Mouse (Mus musculus) small intestine, adult 2 months (tissue): ENCODE results near the gene Pate1. TPM values are rescaled to one million over a fixed set of nuclear protein-coding genes. Genes with fewer than 3 reads are reported as not detected.

ENCODE experiments used
- H3K27ac ChIP-seq: fragments of 200-500 bp; 2 replicates; pipeline ENCODE4 v1.5.1; 2012; ENCODE audit warnings: low read depth, low read length, control low read depth, inconsistent platforms; ENCODE audit not compliant: insufficient read depth
- H3K27me3 ChIP-seq: fragments of 200-500 bp; 2 replicates; pipeline ENCODE4 v1.6.1; 2012; ENCODE audit warnings: mild to moderate bottlenecking, moderate library complexity, low read length, inconsistent platforms; ENCODE audit not compliant: control insufficient read depth, insufficient read depth
- H3K36me3 ChIP-seq: fragments of 200-500 bp; 2 replicates; pipeline ENCODE4 v1.6.1; 2012; ENCODE audit warnings: mild to moderate bottlenecking, low read length, control low read depth, inconsistent platforms; ENCODE audit not compliant: control insufficient read depth, insufficient read depth
- H3K4me1 ChIP-seq: fragments of 200-500 bp; 2 replicates; pipeline ENCODE4 v1.6.1; 2012; ENCODE audit warnings: low read length, inconsistent platforms, mixed read lengths; ENCODE audit not compliant: control insufficient read depth, insufficient read depth, insufficient read length
- H3K4me3 ChIP-seq: fragments of 200-500 bp; 2 replicates; pipeline ENCODE4 v1.5.1; 2012; ENCODE audit warnings: low read depth, mild to moderate bottlenecking, control low read depth, inconsistent platforms, low read length, moderate library complexity
- CTCF ChIP-seq: fragments of 200-500 bp; IDR thresholded peaks from 2 replicates; pipeline ENCODE4 v1.5.1; 2012; ENCODE audit warnings: low read depth, mild to moderate bottlenecking, control low read depth, inconsistent platforms, low read length, moderate library complexity, mixed read lengths; ENCODE audit not compliant: insufficient replicate concordance, insufficient read length; ENCODE audit errors: extremely low read depth
- POLR2A ChIP-seq: fragments of 200-500 bp; IDR thresholded peaks from 2 replicates; pipeline ENCODE4 v1.6.1; 2012; ENCODE audit warnings: low read depth, mild to moderate bottlenecking, control low read depth, inconsistent platforms, low read length, moderate library complexity
- WGBS: fragments of 180-500 bp; shearing (Covaris S2); methylation state at CpG from one replicate; pipeline ENCODE4 v1.1.7; 2018; 5-methylcytosine and 5-hydroxymethylcytosine counted together
- polyA plus RNA-seq: library from polyadenylated mRNA; depleted of rRNA; stranded (reverse); fragments of >200 nt; gene quantifications from 2 replicates; pipeline ENCODE4 v1.2.3, GENCODE M21; 2012; rRNA removed

The Pate1 gene
- polyA plus RNA-seq: not detected in 2 replicates

DNA sequence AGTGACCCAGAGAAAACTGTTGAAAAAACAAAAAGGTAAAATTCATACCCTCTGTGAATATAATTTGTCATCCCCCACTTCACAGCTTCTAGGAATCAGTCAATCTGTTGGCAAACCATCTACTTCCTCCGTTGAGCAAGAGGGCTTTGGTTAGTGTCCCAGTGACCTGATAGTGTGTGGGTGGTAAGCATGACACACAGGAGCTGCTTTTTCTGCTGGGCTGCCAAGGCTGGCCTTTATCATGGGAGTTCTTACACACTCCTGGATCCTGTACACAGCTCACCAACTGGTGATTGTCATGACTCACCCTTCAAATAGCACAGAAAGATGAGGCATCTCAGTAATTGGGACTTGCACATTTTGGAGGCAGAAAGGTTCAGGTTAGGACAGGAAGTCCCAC lies at the start of gene Pate1:
Gene Pate1 (minus strand): TSS at position 378 of the 400 bp plus-strand sequence.
- WGBS: 48% methylated on average over 1 of the region's 1 CpGs
- no peak for TF ChIP-seq POLR2A
- TF ChIP-seq CTCF: no peak

DNA sequence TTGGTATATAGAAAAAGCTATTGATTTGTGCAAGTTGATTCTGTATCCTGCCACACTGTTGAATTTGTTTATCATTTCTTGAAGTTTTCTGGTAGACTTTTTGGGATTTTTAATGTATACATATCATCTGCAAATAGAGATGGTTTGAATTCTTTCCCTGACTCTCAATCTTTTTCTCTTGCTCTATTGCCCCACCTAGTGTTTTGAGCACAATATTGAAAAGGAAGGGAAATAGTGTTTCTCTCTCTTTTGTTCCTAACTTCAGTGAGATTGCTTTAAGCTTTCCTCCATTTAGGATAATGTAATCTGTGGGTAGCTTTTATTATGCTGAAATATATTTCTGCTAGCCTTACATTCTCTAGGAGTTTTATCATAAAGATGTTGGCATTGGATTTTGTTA lies 20.1 kb upstream of the Pate1 start:
- no peaks in the 10 kb centered on the region for H3K36me3 ChIP-seq
- H3K27ac ChIP-seq: no peak overlapping the region
- H3K27me3 ChIP-seq: no peaks in the 10 kb centered on the region
- no peaks in the 10 kb centered on the region for H3K4me1 ChIP-seq
- TF ChIP-seq POLR2A: no peak
- no peak for TF ChIP-seq CTCF
- H3K4me3 ChIP-seq: no peak overlapping the region

More for the DNA sequence above, at the start of gene Pate1:
- Histone ChIP-seq H3K4me3 (no peak within 1 kb of the TSS), H3K4me1 (no peaks in the 10 kb centered on the region), H3K36me3 (no peaks in the 10 kb centered on the region), H3K27me3 (no peaks in the 10 kb centered on the region), H3K27ac (no peak within 1 kb of the TSS)

DNA sequence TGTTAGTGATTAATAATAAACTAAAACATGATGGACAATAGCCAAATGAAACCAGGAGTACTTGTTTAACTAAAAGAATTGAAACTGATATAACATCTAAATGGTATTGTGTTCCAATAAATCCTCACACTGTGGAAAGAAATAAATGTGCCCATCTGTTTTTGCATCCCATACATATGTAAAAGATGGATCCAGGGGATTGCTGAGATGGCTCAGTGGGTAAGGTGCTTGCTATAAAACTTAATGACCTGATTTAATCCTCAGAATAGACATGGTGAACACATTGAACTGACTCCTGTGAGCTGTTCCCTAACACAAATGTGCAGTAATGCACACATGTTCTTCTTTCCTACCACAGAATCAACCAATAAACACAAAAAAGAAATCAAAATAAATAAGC lies 4.7 kb upstream of the Pate1 start:
- Histone ChIP-seq H3K36me3 (no peaks in the 10 kb centered on the region), H3K4me3 (no peak overlapping the region), H3K27ac (no peak overlapping the region), H3K4me1 (no peaks in the 10 kb centered on the region), H3K27me3 (no peaks in the 10 kb centered on the region)
- TF ChIP-seq CTCF: no peak
- TF ChIP-seq POLR2A: no peak

DNA sequence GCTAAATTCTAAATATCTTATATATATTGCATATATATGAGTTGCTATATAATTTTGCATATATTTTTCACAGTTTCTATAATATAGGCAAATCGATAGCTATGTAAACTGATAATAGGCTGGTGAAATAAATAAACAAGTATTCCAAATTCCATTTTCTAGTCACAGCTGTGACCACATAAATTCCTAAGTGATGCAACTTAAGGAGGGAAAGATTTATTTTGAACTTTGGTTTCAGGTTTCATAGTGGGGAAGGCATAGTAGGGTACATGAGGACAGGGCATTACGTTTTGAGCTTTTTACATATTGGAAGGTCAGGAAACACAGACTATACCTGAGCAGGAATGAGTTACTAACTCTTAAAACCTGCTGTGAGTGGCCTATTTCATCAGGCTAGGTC lies 13.6 kb downstream of the Pate1 start:
- Histone ChIP-seq H3K27me3 (no peaks in the 10 kb centered on the region), H3K27ac (no peak overlapping the region), H3K4me1 (no peaks in the 10 kb centered on the region), H3K4me3 (no peak overlapping the region), H3K36me3 (no peaks in the 10 kb centered on the region)
- no peak for TF ChIP-seq POLR2A
- TF ChIP-seq CTCF: no peak
- WGBS: 85% methylated on average over 2 of the region's 2 CpGs

DNA sequence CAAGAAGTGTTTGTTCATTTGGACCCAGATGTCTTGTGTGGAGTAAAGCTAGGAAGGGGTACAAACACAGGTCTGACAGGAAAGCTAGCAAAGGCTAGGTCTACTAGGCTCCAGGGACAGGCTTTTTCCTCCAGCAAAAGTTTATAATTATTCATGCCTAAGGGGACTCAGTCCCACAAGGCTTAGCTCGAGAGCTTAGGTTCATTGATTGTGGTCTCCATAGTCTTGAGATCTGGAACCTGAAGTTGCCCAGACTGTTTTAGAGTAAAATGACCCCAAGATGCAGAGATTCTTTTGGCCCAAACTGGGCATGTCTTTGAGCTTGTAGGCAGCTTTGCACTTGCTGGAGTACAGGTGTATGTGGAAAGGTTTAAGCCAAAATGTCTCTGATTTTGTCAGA lies 39.1 kb downstream of the Pate1 start, which contains the start of gene Pate3:
Gene Pate3 (minus strand): TSS at position 101 of the 400 bp plus-strand sequence.
- TF ChIP-seq CTCF (no peak), POLR2A (no peak)
- no peaks in the 10 kb centered on the region for H3K27me3 ChIP-seq
- no peak within 1 kb of the TSS for H3K27ac ChIP-seq
- H3K4me1 ChIP-seq: no peaks in the 10 kb centered on the region
- 56% methylated on average over 1 of the region's 1 CpGs for WGBS
- H3K36me3 ChIP-seq: no peaks in the 10 kb centered on the region
- no peak within 1 kb of the TSS for H3K4me3 ChIP-seq

Other genes with a start within 250 kb of the Pate1 start
- gene Gm1113, start 169.1 kb downstream of the Pate1 start, polyA plus RNA-seq: not detected in 2 replicates
- gene Ddx25, start 128.9 kb downstream of the Pate1 start, polyA plus RNA-seq: 0.01 TPM in 1 of 2 replicates, not detected in the other
- 0.30 and 0.41 TPM in 2 replicates for gene Pus3, start 128.8 kb downstream of the Pate1 start, polyA plus RNA-seq
- 0.13 TPM in 1 of 2 replicates, not detected in the other for gene Pate2, start 117.1 kb downstream of the Pate1 start, polyA plus RNA-seq
- 0.13 and 0.34 TPM in 2 replicates for gene Hyls1, start 117.0 kb downstream of the Pate1 start, polyA plus RNA-seq
- not detected in 2 replicates for gene Pate4, start 75.4 kb downstream of the Pate1 start, polyA plus RNA-seq
- gene Pate3, start 39.2 kb downstream of the Pate1 start, polyA plus RNA-seq: not detected in 2 replicates
- not detected in 2 replicates for gene Gm17677, start 53.7 kb upstream of the Pate1 start, polyA plus RNA-seq
- not detected in 2 replicates for gene Gm17727, start 90.7 kb upstream of the Pate1 start, polyA plus RNA-seq
- not detected in 2 replicates for gene Gm27235, start 102.7 kb upstream of the Pate1 start, polyA plus RNA-seq
- gene D730048I06Rik, start 102.7 kb upstream of the Pate1 start, polyA plus RNA-seq: not detected in 2 replicates
- gene 9230110F15Rik, start 156.8 kb upstream of the Pate1 start, polyA plus RNA-seq: not detected in 2 replicates
- not detected in 2 replicates for gene 9230113P08Rik, start 221.0 kb upstream of the Pate1 start, polyA plus RNA-seq